Mouse (Mus musculus) lung, adult 2 months (tissue): Measurements from ENCODE around the gene Rad9a. TPM values are rescaled to one million over a fixed set of nuclear protein-coding genes. Genes with fewer than 3 reads are reported as not detected.
A peak's percentile ranks its signal among the peaks of the same experiment; 100 is the strongest.

Experiments
- DNase-seq: peaks from one replicate; pipeline ENCODE4 v3.0.0; 2022
- H3K4me1 ChIP-seq: fragments of 200-500 bp; 2 replicates; pipeline ENCODE4 v1.6.1; 2011; ENCODE audit warnings: low read length; ENCODE audit not compliant: control insufficient read depth, insufficient read depth
- H3K4me3 ChIP-seq: fragments of 200-500 bp; replicated peaks from 2 replicates; pipeline ENCODE3; 2011; ENCODE audit warnings: low read depth, mild to moderate bottlenecking, control low read depth, low read length; ENCODE audit errors: extremely low read depth
- CTCF ChIP-seq: fragments of 200-500 bp; IDR thresholded peaks from 2 replicates; pipeline ENCODE4 v1.5.1; 2011; ENCODE audit warnings: mild to moderate bottlenecking, low read length, control low read depth; ENCODE audit not compliant: insufficient read depth
- POLR2A ChIP-seq: fragments of 200-500 bp; IDR thresholded peaks from 2 replicates; pipeline ENCODE4 v1.6.1; 2011; ENCODE audit warnings: low read depth, mild to moderate bottlenecking, control low read depth, low read length, borderline replicate concordance; ENCODE audit errors: extremely low read depth
- WGBS: fragments of 180-500 bp; shearing (Covaris S2); methylation state at CpG from one replicate; pipeline ENCODE4 v1.1.7; 2018; 5-methylcytosine and 5-hydroxymethylcytosine counted together
- polyA plus RNA-seq: library from polyadenylated mRNA; depleted of rRNA; stranded (reverse); fragments of >200 nt; gene quantifications from 2 replicates; pipeline ENCODE4 v1.2.3, GENCODE M21; 2012

Rad9a gene
- polyA plus RNA-seq, 1 experiment: 36.9 TPM

DNA sequence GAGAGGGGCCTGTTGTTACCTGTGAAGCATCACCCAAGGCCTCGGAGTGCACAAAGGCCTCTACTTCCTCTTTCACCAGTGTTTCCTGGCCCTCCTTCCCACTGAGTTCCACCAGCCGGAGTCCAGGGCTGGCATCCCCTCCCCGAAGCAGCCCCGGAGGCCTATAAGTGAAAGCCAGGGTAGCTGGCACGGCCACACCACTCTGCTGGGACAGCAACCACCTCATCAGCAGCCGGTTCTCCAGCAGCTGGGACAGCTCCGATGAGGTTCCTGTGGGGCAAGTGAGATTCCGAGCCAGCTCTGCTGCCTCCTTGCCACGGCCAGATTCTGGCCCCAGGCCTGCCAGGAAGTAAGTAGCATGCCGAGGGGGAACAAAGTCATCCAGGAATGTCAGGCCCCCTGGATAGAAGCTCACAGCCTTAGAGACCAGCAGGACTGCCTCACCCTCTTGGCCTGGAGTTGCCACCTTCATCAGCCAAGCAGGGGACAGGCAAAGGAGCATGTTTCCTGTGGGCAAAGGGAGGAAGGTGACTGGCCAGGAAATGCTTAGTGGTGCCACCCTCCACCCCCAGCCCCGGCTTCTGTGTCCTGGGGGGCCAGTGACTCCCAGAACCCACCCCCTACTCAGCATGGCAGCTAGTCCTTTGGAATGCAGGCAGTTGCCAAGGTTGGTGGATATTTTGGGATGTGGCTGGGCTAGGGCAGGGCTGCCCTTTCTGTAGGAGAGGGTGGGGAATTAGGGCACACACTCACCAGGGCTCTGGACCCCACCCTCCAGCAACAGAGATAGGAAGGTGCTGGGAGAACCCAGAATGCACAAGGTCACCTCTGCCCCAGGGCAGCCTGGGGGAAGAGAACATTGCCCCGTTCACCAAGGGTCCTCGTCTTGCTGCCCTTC is 29.8 kb downstream of the Rad9a start:
- no peak for DNase-seq
- WGBS: 41% methylated on average over 13 of the region's 13 CpGs
- H3K4me3 ChIP-seq: no peak overlapping the region
- TF ChIP-seq POLR2A (no peak), CTCF (no peak)
- peaks cover 5% of the 10 kb centered on the region for H3K4me1 ChIP-seq

DNA sequence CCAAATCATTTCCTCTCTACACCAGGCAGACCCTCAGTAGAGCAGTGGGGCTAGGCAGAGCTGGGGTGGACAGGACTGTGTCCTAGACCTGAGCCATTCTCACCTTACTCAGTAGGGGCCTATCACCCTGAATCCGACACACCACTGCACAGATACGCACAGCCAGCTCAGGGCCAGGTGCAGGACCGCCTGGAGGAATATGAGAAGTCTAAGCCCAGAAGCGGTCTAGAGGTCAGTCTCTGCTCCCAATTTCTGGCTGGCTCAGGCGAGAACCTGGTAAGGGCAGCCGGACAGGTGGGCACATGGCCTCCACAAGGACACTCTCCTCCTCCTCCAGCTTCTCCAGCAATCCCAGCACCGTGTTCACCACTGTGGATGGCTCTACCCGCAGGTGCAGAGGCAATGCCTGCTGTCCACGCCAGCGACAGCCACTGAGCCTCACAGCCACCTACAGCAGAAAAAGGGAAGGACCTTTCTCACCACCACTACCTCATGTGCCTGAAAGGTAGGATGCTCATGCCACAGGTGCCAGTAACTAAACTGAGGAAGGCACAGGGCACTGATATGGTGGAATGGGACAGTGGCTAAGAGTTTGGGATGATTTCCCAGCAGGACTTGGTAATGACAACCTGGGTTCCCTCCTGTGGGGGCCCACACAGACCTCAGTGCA is 30.6 kb downstream of the Rad9a start:
- Histone ChIP-seq H3K4me1 (peaks cover 5% of the 10 kb centered on the region), H3K4me3 (no peak overlapping the region)
- no peak for DNase-seq
- TF ChIP-seq POLR2A: no peak
- no peak for TF ChIP-seq CTCF
- 92% methylated on average over 10 of the region's 10 CpGs for WGBS

DNA sequence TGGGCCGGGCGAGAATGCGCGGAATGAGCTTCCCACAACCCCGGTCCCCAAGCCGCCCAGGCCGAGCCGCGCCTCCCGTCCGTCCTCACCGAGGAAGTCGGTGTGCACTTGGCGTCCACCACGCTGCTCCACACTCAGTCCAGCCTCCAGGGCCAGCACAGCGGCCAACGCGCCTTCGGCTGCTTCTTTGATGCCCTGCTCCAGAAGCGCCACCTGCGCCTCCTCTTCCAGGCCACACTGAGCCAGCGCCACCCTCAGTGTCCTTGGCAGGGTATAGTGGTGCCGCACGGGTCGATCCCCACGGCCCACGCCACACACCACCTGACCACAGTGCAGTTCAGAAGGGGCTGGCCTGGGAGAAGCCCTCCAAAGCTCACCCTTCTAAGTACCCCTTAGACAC is 31.7 kb downstream of the Rad9a start:
- WGBS: 3% methylated on average over 27 of the region's 27 CpGs
- DNase-seq: no peak
- peak overlapping the region; percentile 63 for H3K4me3 ChIP-seq
- peaks cover 5% of the 10 kb centered on the region for H3K4me1 ChIP-seq
- TF ChIP-seq CTCF (no peak), POLR2A (no peak)

DNA sequence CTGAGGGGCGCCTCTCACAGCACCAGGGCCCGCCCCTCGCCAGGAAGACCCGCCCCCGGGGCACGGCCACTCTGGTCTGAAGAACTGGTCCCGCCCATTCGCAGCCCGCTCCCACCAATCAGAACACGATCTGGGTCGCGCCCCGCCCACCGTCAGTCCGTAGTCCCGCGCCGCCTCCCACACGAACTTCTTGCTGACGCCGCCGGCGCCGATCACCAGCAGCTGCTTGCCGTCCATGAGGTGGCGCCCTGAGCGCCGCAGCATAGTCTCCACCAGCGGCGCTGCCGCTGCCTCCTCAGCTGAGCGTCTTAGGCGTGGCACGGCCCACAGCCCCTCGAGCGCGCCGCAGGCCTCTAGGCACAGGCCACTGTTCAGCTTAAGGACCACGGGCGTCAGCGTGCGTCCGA is 32.1 kb downstream of the Rad9a start:
- peak; percentile 96 for TF ChIP-seq POLR2A
- peak; percentile 61 for TF ChIP-seq CTCF
- Histone ChIP-seq H3K4me3 (peak overlapping the region; percentile 63), H3K4me1 (peaks cover 5% of the 10 kb centered on the region)
- peak; percentile 99 for DNase-seq
- WGBS: under 1% methylated on average over 43 of the region's 43 CpGs

DNA sequence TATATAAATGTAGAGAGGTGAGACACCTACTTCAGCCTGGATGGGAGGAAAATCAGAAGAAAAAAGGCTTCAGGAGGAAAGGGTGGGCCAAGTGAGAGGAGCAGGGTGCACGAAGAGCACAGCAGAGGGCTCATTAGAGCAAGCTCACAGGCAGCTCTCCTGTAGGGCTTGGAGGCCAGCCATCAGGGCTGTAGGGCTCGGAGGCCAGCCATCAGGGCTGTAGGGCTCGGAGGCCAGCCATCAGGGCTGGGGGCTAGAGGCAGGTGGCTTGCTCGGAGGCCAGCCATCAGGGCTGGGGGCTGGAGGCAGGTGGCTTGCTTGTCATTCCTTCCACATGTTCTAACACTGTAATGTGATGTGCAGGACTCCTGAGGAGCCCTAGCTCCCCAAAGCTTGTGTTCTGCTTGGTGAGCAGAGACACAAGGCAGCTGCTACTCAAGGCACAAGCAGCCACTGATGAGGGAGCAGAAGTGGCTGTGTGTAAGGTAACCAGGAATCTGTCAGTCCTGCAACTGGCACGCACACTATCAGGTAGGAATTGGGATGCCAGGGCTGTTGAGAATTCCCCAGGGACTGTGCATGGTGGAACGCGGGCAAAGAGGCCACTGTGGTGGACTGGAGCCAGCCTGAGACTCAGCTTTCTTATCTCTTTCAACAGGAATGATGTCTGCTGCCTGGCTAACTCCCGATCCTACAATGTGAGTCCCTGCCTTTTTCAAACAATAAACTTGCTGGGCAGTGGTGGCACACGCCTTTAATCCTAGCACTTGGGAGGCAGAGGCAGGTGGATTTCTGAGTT is 34.6 kb downstream of the Rad9a start:
- TF ChIP-seq POLR2A: no peak
- TF ChIP-seq CTCF: no peak
- no peak for DNase-seq

DNA sequence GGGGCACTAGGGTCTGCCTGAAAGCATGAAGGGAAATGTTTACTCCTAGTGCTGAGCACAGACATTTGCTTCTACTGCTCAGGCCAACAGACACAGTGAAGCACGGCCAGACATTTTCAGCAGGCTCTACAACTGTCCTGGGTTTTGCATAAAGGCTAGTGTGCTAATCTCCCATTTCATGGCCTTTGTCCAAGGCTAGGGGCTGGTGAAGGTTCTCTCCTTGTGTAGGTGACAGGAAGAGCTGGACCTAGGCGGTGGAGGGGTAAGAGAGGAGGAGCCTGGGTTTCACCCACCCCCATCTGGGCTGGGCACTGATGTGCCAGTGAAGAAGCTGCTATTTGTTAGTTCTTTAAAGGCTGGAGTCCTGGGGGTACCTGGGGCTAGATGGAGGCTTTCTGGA is 36.7 kb downstream of the Rad9a start:
- Histone ChIP-seq H3K4me1 (peaks cover 5% of the 10 kb centered on the region; the same call in 1 of the 2 replicates), H3K4me3 (no peak overlapping the region)
- DNase-seq: no peak
- WGBS: 82% methylated on average over 2 of the region's 2 CpGs
- TF ChIP-seq POLR2A (no peak), CTCF (no peak)

More for the DNA sequence above, 34.6 kb downstream of the Rad9a start:
- peaks cover 9% of the 10 kb centered on the region for H3K4me1 ChIP-seq
- 68% methylated on average over 9 of the region's 9 CpGs for WGBS
- H3K4me3 ChIP-seq: no peak overlapping the region

DNA sequence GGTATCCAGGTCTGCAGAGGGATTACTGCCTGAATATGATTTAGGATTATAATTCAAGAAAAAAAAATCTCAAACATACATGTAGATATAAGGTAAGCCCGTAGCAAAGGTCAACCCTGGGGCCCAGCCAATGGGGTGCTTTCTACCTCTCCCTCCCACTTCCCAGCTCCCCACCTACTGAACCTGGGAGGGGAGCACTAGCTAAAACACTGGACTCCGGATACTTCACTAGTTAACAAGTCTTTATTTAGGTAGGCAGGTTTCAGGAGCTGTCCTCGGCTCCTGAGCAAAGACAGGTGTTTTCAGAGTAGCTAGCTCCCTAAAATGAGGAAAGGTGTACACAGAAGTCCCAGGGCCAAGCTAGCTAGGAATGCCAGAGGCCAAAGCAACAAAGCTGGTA is 37.4 kb downstream of the Rad9a start:
- 84% methylated on average over 3 of the region's 3 CpGs for WGBS
- Histone ChIP-seq H3K4me1 (peaks cover 4% of the 10 kb centered on the region; the same call in 1 of the 2 replicates), H3K4me3 (no peak overlapping the region)
- no peak for DNase-seq
- no peak for TF ChIP-seq POLR2A
- no peak for TF ChIP-seq CTCF

DNA sequence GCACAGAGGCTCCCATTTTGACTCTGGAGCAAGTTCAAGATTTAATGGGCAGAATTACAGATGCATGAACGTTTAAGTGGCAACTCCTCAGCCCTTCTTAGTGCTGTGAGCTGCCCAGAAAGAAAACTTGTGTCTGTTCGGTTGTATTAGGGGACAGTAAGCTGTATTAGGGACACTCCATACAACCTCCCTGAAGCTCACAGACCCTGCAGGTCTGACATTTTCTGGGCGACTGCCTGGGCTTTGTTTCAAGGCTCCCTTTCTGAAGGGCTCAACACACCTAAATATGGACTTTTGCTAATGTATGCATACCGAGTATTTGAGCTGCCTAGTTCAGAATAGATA is 37.9 kb downstream of the Rad9a start:
- TF ChIP-seq POLR2A (no peak), CTCF (no peak)
- Histone ChIP-seq H3K4me3 (peak overlapping the region; percentile 44), H3K4me1 (peaks cover 4% of the 10 kb centered on the region; the same call in 1 of the 2 replicates)
- 33% methylated on average over 4 of the region's 4 CpGs for WGBS
- no peak for DNase-seq
